Mouse (Mus musculus): Measurements from ENCODE around the gene Gm21830. TPM values are rescaled to one million over a fixed set of nuclear protein-coding genes. Genes with fewer than 3 reads are reported as not detected.

The Gm21830 gene
- not detected for polyA plus RNA-seq (2014; fragmentation: Illumina TruSeq; extraction: RNeasy Lipid Tissue Mini Kit (QIAGEN cat#74804); ENCODE audit: insufficient read depth, low read depth, low replicate concordance)

DNA sequence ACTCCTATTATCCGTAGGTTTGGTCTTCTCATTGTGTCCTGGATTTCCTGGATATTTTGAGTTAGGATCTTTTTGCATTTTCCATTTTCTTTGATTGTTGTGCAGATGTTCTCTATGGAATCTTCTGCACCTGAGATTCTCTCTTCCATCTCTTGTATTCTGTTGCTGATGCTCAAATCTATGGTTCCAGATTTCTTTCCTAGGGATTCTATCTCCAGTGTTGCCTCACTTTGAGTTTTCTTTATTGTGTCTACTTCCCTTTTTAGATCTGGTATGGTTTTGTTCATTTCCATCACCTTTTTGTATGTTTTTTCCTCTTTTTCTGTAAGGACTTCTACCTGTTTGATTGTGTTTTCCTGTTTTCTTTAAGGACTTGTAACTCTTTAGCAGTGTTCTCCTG is at the start of gene Gm21830:
Gene Gm21830, plus strand, starts transcription at position 301 of the 400 bp plus-strand sequence.

GRCm38 (mm10) chr2:67433081-67433480 is 19.6 kb downstream of the Gm21830 start, which contains the start of gene Gm26727:
Gene Gm26727, minus strand, starts transcription at chr2:67433181.

GRCm38 (mm10) chr2:67445780-67446179 is 32.3 kb downstream of the Gm21830 start, which contains the start of gene Xirp2:
Gene Xirp2, plus strand, starts transcription at chr2:67446002.

Other genes with a start within 250 kb of the Gm21830 start
- not detected for gene Gm26727, start 19.5 kb downstream of the Gm21830 start, polyA plus RNA-seq (2014; fragmentation: Illumina TruSeq; extraction: RNeasy Lipid Tissue Mini Kit (QIAGEN cat#74804); ENCODE audit: insufficient read depth, low read depth, low replicate concordance)
- 0.27 TPM for gene Xirp2, start 32.3 kb downstream of the Gm21830 start, polyA plus RNA-seq (2014; fragmentation: Illumina TruSeq; extraction: RNeasy Lipid Tissue Mini Kit (QIAGEN cat#74804); ENCODE audit: insufficient read depth, low read depth, low replicate concordance)
- 0.27 TPM for gene B3galt1, start 152.1 kb downstream of the Gm21830 start, polyA plus RNA-seq (2014; fragmentation: Illumina TruSeq; extraction: RNeasy Lipid Tissue Mini Kit (QIAGEN cat#74804); ENCODE audit: insufficient read depth, low read depth, low replicate concordance)